Mouse (Mus musculus): ENCODE results near the gene Mtrf1l.
A peak's percentile ranks its signal among the peaks of the same experiment; 100 is the strongest.

Gene Mtrf1l

DNA sequence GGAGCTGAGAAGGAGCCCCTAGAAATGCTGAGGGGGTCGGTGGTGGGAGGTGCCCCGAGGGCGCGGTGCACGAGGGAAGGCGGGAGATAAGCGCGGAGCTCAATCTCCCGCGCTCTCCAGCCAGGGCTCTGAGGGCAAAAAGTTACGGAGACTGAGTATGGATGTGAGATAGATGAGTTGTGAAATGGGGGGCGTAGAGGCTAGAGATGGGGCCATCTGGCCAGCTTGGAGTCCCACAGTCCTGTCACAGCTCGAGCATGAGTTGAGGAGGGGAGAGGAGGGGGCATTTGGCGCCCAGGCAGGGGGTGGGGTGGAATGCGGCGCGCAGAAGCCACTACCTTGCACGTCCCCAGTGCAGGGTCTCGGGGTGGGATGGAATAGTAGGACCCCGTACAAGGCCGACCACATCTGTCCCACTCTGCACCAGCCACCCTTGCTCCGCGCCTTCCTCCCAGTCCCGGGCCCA lies 19.0 kb downstream of the Mtrf1l start:
- DNase-seq (ENCODE audit: low spot score): no peak

DNA sequence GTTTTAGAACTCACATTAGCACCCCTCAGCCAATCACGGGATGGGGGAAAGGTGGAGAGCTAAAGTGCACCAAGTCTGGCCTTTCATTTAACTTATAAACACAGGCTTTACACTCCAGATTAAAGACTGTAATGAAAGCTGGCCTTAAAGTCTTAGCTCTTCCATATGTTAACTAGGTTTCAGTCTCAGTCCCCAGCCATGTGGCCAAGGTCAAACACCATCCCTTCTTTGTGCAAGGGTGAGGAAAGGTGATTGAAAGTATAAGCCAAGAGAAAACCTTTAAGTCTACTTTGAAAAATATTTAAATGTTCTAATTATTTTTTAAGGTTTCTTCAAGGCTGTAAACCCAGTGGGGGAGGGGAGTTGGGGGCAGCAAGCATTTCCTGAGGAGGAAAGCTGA lies 20.0 kb downstream of the Mtrf1l start:
- DNase-seq (ENCODE audit: low spot score): no peak

- DNase-seq (ENCODE audit: low spot score): no peak
These were observed 20.8 kb downstream of the Mtrf1l start for GRCm38 (mm10) chr10:5802866-5803265.

DNA sequence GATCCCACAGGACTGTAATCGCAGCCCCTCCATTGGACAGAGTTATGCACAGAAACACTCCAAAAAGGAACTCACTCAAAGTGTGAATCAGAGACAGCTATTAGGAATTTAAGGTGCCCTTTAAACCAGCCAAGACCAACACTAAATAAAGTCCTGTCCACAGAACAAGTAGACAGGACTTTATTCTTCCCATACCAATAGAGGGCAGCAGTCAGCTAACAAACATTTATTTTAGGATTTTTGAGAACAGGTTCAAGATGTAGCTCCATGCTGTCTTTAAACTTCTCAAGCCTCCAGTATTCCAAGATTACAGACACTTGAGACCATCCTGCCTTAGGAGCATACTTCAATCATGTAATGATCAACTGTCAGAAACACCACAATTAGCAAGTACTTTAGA lies 23.2 kb downstream of the Mtrf1l start:
- DNase-seq (ENCODE audit: low spot score): no peak

DNA sequence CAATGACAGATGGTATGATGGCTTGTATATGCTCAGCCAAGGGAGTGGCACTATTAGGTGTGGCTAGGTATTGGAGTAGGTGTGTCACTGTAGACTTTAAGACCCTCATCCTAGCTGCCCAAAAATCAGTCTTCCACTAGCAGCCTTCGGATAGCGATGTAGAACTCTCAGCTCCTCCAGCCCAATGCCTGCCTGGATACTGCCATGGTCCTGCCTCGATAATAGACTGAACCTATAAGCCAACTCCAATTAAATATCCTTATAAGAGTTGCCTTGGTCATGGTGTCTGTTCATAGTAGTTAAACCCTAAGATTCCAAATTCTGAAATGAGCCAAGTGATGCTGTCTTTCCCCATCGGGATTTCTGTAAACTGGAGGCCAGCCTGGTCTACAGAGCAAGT lies 25.6 kb downstream of the Mtrf1l start:
- DNase-seq (ENCODE audit: low spot score): no peak

- DNase-seq (ENCODE audit: low spot score): peak; percentile 35
These were observed 33.1 kb downstream of the Mtrf1l start for GRCm38 (mm10) chr10:5790657-5791056.

GRCm38 (mm10) chr10:5786923-5787322 lies 36.8 kb downstream of the Mtrf1l start:
- no peak for DNase-seq (ENCODE audit: low spot score)
